Mouse (Mus musculus): ENCODE results near the gene Lgals1. TPM values are rescaled to one million over a fixed set of nuclear protein-coding genes. Genes with fewer than 3 reads are reported as not detected.
"Not testable (repeated sequence)": the region's sequence is repeated elsewhere in the genome, so short reads cannot be mapped to it uniquely, and the experiment has no call there.

Lgals1 gene
- total and polyA plus RNA-seq, 3 experiments = 646 to 1,010 (median 974) TPM

GRCm38 (mm10) chr15:78877810-78878390 lies 48.6 kb upstream of the Lgals1 start:
- Histone ChIP-seq H3K27ac (ENCODE audit: control insufficient read depth, low read depth, low read length) (peak overlapping the region; percentile 41), H3K9me3 (replicated peaks; ENCODE audit: insufficient read depth, low read length) (no peaks in the 10 kb centered on the region), H3K36me3 (ENCODE audit: control insufficient read depth in 1 of 2, insufficient read depth in 2 of 2, low read length in 2 of 2) (peaks cover 0 to 8% of the 10 kb centered on the region in 2 experiments; a peak in 2 of 4 replicates), H3K79me2 (ENCODE audit: control insufficient read depth, insufficient read depth, low read length, poor library complexity) (peaks cover 9% of the 10 kb centered on the region), H3K4me3 (ENCODE audit: control insufficient read depth in 1 of 2, insufficient read depth in 1 of 2, low read depth in 2 of 2, low read length in 2 of 2) (peak overlapping the region; percentile 62 to 70), H3K27me3 (ENCODE audit: control insufficient read depth in 1 of 2, insufficient read depth in 2 of 2, low read length in 2 of 2) (no peaks in the 10 kb centered on the region), H3K9ac (ENCODE audit: control insufficient read depth, low read depth, low read length, poor library complexity, severe bottlenecking) (peak overlapping the region; percentile 92), H3K4me1 (ENCODE audit: control insufficient read depth in 1 of 2, insufficient read depth in 2 of 2, low read length in 2 of 2) (peaks cover 0 to 6% of the 10 kb centered on the region in 2 experiments; a peak in 2 of 4 replicates)
- TF ChIP-seq USF1 (IDR thresholded peaks at IDR 0.05; ENCODE audit: low read depth, low read length) = no peak
- no peak for TF ChIP-seq SIN3A (IDR thresholded peaks at IDR 0.05; ENCODE audit: low read length)
- no peak for TF ChIP-seq ZNF384 (IDR thresholded peaks at IDR 0.05; ENCODE audit: low read depth, low read length)
- no peak for TF ChIP-seq EP300 (IDR thresholded peaks at IDR 0.05; ENCODE audit: low read depth in 1 of 2, low read length in 2 of 2)
- TF ChIP-seq CHD1 (IDR thresholded peaks at IDR 0.05; ENCODE audit: low read depth, low read length) = no peak
- no peak for TF ChIP-seq MAZ (IDR thresholded peaks at IDR 0.05; ENCODE audit: low read depth, low read length)
- TF ChIP-seq ZKSCAN1 (IDR thresholded peaks at IDR 0.05; ENCODE audit: low read depth, low read length) = no peak
- peak; percentile 49 for DNase-seq (ENCODE audit: low read depth, low spot score)

DNA sequence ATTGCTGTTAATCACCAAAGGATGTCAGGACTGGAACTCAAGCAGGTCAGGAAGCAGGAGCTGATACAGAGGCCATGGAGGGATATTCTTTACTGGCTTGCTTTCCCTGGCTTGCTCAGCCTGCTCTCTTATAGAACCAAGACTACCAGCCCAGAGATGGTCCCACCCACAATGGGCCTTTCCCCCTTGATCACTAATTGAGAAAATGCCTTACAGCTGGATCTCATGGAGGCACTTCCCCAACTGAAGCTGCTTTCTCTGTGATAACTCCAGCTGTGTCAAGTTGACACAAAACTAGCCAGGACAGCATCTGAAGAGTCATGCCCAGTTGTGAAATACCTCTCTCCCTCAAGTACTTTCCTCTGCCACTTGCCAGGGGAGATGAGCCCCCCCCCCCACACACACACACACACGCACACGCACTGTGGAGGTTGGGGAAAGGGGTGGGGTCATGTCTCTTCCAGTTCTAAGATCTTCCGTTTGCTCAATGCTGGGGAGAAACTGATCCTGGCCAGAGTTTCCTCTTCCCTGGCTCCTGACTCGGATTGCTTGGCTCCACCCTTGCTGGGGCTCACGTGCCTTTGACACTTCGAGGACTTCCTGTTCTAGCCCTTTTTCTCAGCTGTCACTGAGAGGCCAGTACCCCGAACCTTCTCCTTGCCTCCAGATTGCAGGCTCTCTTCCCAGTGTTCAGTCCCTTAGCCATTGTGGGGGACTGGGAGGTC lies 47.6 kb upstream of the Lgals1 start:
- not testable (repeated sequence) for H3K4me1 ChIP-seq (ENCODE audit: control insufficient read depth in 1 of 2, insufficient read depth in 2 of 2, low read length in 2 of 2); H3K36me3 ChIP-seq (ENCODE audit: control insufficient read depth in 1 of 2, insufficient read depth in 2 of 2, low read length in 2 of 2); H3K27ac ChIP-seq (ENCODE audit: control insufficient read depth, low read depth, low read length); H3K4me3 ChIP-seq (ENCODE audit: control insufficient read depth in 1 of 2, insufficient read depth in 1 of 2, low read depth in 2 of 2, low read length in 2 of 2); H3K9me3 ChIP-seq (replicated peaks; ENCODE audit: insufficient read depth, low read length); H3K79me2 ChIP-seq (ENCODE audit: control insufficient read depth, insufficient read depth, low read length, poor library complexity); H3K9ac ChIP-seq (ENCODE audit: control insufficient read depth, low read depth, low read length, poor library complexity, severe bottlenecking); H3K27me3 ChIP-seq (ENCODE audit: control insufficient read depth in 1 of 2, insufficient read depth in 2 of 2, low read length in 2 of 2)
- TF ChIP-seq BHLHE40 (IDR thresholded peaks at IDR 0.05; ENCODE audit: borderline replicate concordance, low read depth, low read length) = peak; percentile 93
- TF ChIP-seq USF1 (IDR thresholded peaks at IDR 0.05; ENCODE audit: low read depth, low read length) = peak; percentile 78
- peak; percentile 22; the same call in 1 of the 2 replicates for TF ChIP-seq ELF1 (IDR thresholded peaks at IDR 0.05; ENCODE audit: low read depth, low read length)
- peak; percentile 80 for TF ChIP-seq MAX (IDR thresholded peaks at IDR 0.05; ENCODE audit: low read length)
- TF ChIP-seq SIN3A (IDR thresholded peaks at IDR 0.05; ENCODE audit: low read length) = peak; percentile 60
- TF ChIP-seq MXI1 (IDR thresholded peaks at IDR 0.05; ENCODE audit: low read depth, low read length) = peak; percentile 71
- DNase-seq (ENCODE audit: low read depth, low spot score) = peak; percentile 58

DNA sequence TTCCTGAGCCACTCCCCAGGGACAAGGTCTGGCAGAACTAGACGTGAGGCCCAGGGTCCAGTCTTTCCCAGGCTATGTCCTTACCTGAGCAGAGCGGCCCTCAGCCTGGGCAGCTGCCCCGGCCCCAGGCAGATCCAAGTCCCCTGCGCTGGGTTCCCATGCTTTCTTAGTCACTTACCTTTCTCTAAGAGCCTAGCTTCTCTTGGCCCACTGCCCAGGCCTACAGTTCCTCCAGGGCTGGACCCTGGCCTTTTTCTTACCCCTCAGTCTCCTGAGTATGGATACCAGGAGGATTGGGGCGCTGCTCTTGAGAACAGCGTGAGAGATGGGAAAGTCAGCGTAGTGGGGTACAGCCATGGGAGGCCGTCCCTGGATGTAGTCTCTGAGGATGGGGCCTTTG lies 46.1 kb upstream of the Lgals1 start:
- DNase-seq (ENCODE audit: low read depth, low spot score) = no peak
- no peaks in the 10 kb centered on the region for H3K9me3 ChIP-seq (replicated peaks; ENCODE audit: insufficient read depth, low read length)
- peaks cover 9% of the 10 kb centered on the region for H3K79me2 ChIP-seq (ENCODE audit: control insufficient read depth, insufficient read depth, low read length, poor library complexity)
- H3K27me3 ChIP-seq (ENCODE audit: control insufficient read depth in 1 of 2, insufficient read depth in 2 of 2, low read length in 2 of 2) = no peaks in the 10 kb centered on the region
- no peak overlapping the region for H3K4me3 ChIP-seq (ENCODE audit: control insufficient read depth in 1 of 2, insufficient read depth in 1 of 2, low read depth in 2 of 2, low read length in 2 of 2)
- no peak overlapping the region for H3K27ac ChIP-seq (ENCODE audit: control insufficient read depth, low read depth, low read length)
- peaks cover 0 to 8% of the 10 kb centered on the region in 2 experiments; a peak in 2 of 4 replicates for H3K36me3 ChIP-seq (ENCODE audit: control insufficient read depth in 1 of 2, insufficient read depth in 2 of 2, low read length in 2 of 2)
- peaks cover 0 to 6% of the 10 kb centered on the region in 2 experiments; a peak in 2 of 4 replicates for H3K4me1 ChIP-seq (ENCODE audit: control insufficient read depth in 1 of 2, insufficient read depth in 2 of 2, low read length in 2 of 2)
- H3K9ac ChIP-seq (ENCODE audit: control insufficient read depth, low read depth, low read length, poor library complexity, severe bottlenecking) = no peak overlapping the region
- TF ChIP-seq MAZ (IDR thresholded peaks at IDR 0.05; ENCODE audit: low read depth, low read length) (no peak), ELF1 (IDR thresholded peaks at IDR 0.05; ENCODE audit: low read depth, low read length) (no peak), MYB (IDR thresholded peaks at IDR 0.05; ENCODE audit: low read depth, low read length) (no peak), ZC3H11A (IDR thresholded peaks at IDR 0.05; ENCODE audit: low read depth, low read length) (no peak), POLR2A (IDR thresholded peaks at IDR 0.05; ENCODE audit: control insufficient read depth in 1 of 2, insufficient read depth in 1 of 2, low read depth in 1 of 2, low read length in 2 of 2, poor library complexity in 1 of 2) (no peak), JUND (IDR thresholded peaks at IDR 0.05; ENCODE audit: low read depth, low read length) (no peak), POLR2AphosphoS5 (IDR thresholded peaks at IDR 0.05; ENCODE audit: borderline replicate concordance, low read depth, low read length) (no peak), MXI1 (IDR thresholded peaks at IDR 0.05; ENCODE audit: low read depth, low read length) (no peak), NRF1 (IDR thresholded peaks at IDR 0.05; ENCODE audit: insufficient read depth, low read depth, low read length, poor library complexity, severe bottlenecking) (no peak), SIN3A (IDR thresholded peaks at IDR 0.05; ENCODE audit: low read length) (no peak), ETS1 (IDR thresholded peaks at IDR 0.05; ENCODE audit: low read depth, low read length) (no peak), HCFC1 (IDR thresholded peaks at IDR 0.05; ENCODE audit: low read depth, low read length) (no peak), USF1 (IDR thresholded peaks at IDR 0.05; ENCODE audit: low read depth, low read length) (no peak), UBTF (IDR thresholded peaks at IDR 0.05; ENCODE audit: borderline replicate concordance, insufficient read depth, low read depth, low read length) (no peak), ZNF384 (IDR thresholded peaks at IDR 0.05; ENCODE audit: low read depth, low read length) (no peak), USF2 (IDR thresholded peaks at IDR 0.05; ENCODE audit: borderline replicate concordance in 1 of 2, insufficient read depth in 1 of 2, low read depth in 1 of 2, low read length in 2 of 2) (no peak), POLR2AphosphoS2 (IDR thresholded peaks at IDR 0.05; ENCODE audit: low read length) (no peak)

Measured in MEL (cell line).